Mouse (Mus musculus) midbrain, embryonic 10.5 days (tissue): Measurements from ENCODE around the gene Oxnad1. TPM values are rescaled to one million over a fixed set of nuclear protein-coding genes. Genes with fewer than 3 reads are reported as not detected.

Experiments used
- DNase-seq: peaks from one replicate; pipeline ENCODE4 v3.0.0-alpha.2; 2017; ENCODE audit warnings: low spot score
- H3K27ac ChIP-seq: fragments of 300-500 bp; sonication (generic); replicated peaks from 2 replicates; pipeline ENCODE4 v1.5.1; 2016; ENCODE audit warnings: mild to moderate bottlenecking
- H3K27me3 ChIP-seq: fragments of 300-500 bp; sonication (generic); 2 replicates; pipeline ENCODE4 v1.6.1; 2016; ENCODE audit warnings: low read depth, mild to moderate bottlenecking; ENCODE audit not compliant: poor library complexity, severe bottlenecking
- H3K36me3 ChIP-seq: fragments of 300-500 bp; sonication (generic); 2 replicates; pipeline ENCODE4 v1.6.1; 2016; ENCODE audit warnings: mild to moderate bottlenecking, moderate library complexity
- H3K4me1 ChIP-seq: fragments of 300-500 bp; sonication (generic); 2 replicates; pipeline ENCODE4 v1.6.1; 2016
- H3K4me3 ChIP-seq: fragments of 300-500 bp; sonication (generic); 2 replicates; pipeline ENCODE4 v1.5.1; 2016; ENCODE audit warnings: mild to moderate bottlenecking, moderate library complexity
- H3K9me3 ChIP-seq: fragments of 300-500 bp; sonication (generic); replicated peaks from 2 replicates; pipeline ENCODE4 v1.6.1; 2016; ENCODE audit warnings: mild to moderate bottlenecking
- WGBS: fragments of 180-500 bp; shearing (Covaris S2); methylation state at CpG from one replicate; pipeline ENCODE4 v1.1.7; 2016; 5-methylcytosine and 5-hydroxymethylcytosine counted together
- polyA plus RNA-seq: library from polyadenylated mRNA; unstranded; fragments of >200 nt; fragmentation: Nextera tagmentation; extraction: Ambion mirVana; gene quantifications from 2 replicates; pipeline ENCODE4 v1.2.1, GENCODE M21; 2016

The Oxnad1 gene
- polyA plus RNA-seq, result 19.7 and 26.7 TPM in 2 replicates

DNA sequence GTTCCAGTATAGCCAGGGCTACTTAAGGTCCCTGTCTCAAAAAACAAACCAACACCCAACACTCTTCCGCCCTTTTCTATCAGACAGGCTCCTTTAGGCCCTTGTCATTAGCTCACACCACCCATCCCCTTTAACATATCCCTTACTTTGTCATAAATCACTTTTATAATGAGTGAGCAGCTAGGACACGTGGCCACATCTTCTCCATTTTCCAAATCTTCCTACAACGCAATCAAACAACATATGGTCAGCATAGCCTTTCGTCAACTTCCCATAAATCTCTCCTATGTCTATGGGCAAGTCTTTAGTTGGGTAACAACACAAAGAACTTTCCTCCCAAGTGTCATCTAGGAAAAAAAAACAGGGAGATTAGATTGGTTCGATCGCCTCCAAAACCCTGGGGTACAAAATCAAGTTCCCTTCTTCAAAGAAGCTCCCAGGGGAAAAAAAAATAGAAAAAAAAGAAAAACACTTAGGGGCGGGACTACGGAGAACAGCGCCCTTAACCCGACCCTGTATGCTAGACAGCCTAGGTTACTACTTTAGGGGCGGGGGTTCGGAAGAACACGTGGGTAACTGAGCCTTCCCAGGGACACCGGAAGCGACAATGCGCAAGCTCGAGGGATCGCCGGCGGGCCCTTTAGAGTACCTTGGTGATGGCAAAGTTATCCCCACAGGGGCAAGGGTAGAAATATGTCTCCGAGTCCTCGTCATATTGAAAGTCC lies at the start of gene Oxnad1:
Oxnad1 (plus strand) TSS at position 614 of the 725 bp plus-strand sequence.
- peaks cover 25% of the 10 kb centered on the region for H3K4me1 ChIP-seq
- H3K27ac ChIP-seq, result peak within 1 kb of the TSS; percentile 81
- H3K9me3 ChIP-seq, result no peaks in the 10 kb centered on the region
- peak within 1 kb of the TSS; percentile 68 for H3K4me3 ChIP-seq
- no peaks in the 10 kb centered on the region for H3K27me3 ChIP-seq
- 4% methylated on average over 22 of the region's 22 CpGs for WGBS
- no peak for DNase-seq
- H3K36me3 ChIP-seq, result peaks cover 30% of the 10 kb centered on the region

DNA sequence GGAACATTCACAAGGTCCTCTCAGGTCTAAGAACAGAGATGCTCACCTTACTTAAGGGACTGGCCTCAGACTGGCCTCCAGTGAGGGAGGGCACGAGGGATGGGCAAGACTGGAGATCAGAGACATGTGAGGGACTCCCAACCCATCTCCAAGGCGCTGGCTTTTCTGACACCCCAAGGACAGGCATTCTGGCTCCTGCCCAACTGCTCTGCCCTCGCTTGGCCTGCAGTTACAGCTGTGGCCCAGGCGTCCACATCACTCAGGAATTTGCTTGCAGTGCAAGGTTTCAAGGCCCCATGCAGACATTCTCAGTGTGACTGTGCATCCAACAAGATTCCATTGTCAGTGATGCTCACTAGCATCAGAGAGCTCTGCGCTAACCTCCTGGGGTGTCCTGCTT lies 48.7 kb upstream of the Oxnad1 start:
- 78% methylated on average over 5 of the region's 5 CpGs for WGBS
- no peak overlapping the region for H3K27ac ChIP-seq
- H3K36me3 ChIP-seq, result no peaks in the 10 kb centered on the region
- H3K27me3 ChIP-seq, result no peaks in the 10 kb centered on the region
- no peak for DNase-seq
- no peaks in the 10 kb centered on the region for H3K9me3 ChIP-seq
- H3K4me1 ChIP-seq, result no peaks in the 10 kb centered on the region
- H3K4me3 ChIP-seq, result no peak overlapping the region

DNA sequence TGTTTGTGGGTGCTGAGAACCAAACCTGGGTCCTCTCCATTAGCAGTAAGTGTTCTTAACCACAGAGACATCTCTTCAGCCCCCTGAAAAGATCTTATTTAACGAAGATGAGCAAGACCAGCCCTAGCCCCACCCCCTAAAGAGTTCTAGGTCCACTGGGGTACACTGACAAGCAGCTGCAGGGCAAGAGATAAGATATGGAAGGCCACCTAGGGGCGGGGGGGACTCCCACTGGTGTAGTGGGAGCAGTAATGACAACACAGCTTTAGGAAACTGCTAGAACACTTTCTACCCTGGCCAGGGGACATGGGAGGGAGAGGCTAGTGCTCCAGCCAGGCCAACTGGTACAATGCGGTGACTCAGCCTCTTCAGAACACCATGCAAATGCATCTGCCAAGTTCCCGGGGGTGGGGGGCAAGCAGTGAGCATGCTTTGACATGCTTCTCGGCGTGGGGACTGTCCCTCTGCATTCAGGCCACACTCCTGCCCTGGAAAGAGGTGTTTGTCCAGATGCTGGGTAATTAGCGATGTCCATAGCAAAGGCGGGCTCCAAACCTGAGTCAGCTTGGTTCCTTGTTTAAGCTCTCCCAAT lies 47.4 kb upstream of the Oxnad1 start:
- 85% methylated on average over 8 of the region's 8 CpGs for WGBS
- Histone ChIP-seq H3K9me3 (no peaks in the 10 kb centered on the region), H3K36me3 (no peaks in the 10 kb centered on the region), H3K27me3 (no peaks in the 10 kb centered on the region), H3K27ac (0 out of 2 replicates have a peak overlapping the region, but pooled peaks have one; percentile 0), H3K4me3 (no peak overlapping the region), H3K4me1 (no peaks in the 10 kb centered on the region)
- DNase-seq, result no peak

DNA sequence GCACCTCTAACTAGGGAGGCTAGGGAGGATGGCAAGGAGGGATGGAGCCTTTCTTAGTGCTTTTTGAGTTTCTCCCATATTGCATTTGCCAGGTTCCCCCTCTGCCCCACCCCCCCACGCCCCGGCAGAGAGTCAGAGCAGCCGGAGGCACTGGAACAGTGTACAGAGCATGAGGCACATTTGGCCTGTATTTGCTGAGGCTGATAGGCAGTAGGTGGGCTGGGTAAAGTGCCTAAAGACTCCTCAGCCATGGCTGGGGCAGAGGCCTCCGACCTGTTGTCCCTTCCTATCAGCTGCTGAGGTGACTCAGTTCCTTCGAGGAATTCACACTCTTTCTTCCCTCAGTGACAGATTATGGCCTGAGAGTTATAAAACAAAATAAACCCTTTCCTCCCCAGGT lies 43.1 kb upstream of the Oxnad1 start:
- H3K36me3 ChIP-seq, result no peaks in the 10 kb centered on the region
- no peaks in the 10 kb centered on the region for H3K27me3 ChIP-seq
- DNase-seq, result no peak
- H3K27ac ChIP-seq, result no peak overlapping the region
- no peak overlapping the region for H3K4me3 ChIP-seq
- H3K9me3 ChIP-seq, result no peaks in the 10 kb centered on the region
- H3K4me1 ChIP-seq, result 0 out of 2 replicates have a peak, but pooled peaks cover 2% of the 10 kb centered on the region
- WGBS, result 80% methylated on average over 5 of the region's 5 CpGs

DNA sequence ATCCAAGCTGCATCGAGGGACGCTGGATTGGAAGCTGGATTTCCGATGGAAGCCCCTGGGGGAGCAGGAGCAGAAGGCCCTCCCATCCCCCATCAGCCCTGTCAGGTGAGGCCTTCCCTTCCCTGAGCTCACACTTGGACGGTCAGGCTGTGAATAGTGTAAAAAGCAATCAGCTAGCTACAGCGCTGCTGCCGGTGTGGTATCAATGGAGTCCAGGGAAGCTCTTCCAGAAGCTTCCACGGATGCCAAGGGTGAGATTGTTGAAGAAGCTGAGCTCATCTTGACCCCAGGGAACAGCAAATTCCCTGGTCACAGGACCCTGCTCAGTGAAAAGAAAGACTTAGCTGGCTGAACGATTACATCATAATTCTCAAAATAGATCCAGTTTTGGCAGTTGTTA lies 38.8 kb upstream of the Oxnad1 start:
- Histone ChIP-seq H3K36me3 (no peaks in the 10 kb centered on the region), H3K27ac (0 out of 2 replicates have a peak overlapping the region, but pooled peaks have one; percentile 17), H3K4me1 (0 out of 2 replicates have a peak, but pooled peaks cover 2% of the 10 kb centered on the region), H3K27me3 (no peaks in the 10 kb centered on the region), H3K4me3 (no peak overlapping the region), H3K9me3 (no peaks in the 10 kb centered on the region)
- 86% methylated on average over 8 of the region's 8 CpGs for WGBS
- no peak for DNase-seq

DNA sequence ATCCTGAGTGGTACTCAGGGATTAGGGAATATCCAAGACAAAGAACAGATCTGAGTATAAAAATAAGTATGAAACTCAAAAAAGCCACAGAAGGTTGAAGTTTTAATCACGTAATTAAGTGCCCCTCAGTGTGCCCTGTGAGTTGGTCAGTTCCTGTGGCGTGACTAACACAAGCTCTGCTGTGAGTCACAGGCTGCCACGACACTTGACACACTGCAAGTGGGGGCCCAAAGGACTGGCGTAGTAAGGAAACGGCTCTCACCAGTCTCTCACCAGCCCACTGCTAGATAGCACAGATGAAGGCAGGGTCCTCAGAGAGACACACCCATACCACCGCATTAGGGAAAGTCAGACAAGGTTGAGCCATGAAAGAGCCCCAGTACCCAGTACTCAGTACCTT lies 35.0 kb upstream of the Oxnad1 start:
- DNase-seq, result no peak
- Histone ChIP-seq H3K4me1 (0 out of 2 replicates have a peak, but pooled peaks cover 4% of the 10 kb centered on the region), H3K27ac (no peak overlapping the region), H3K27me3 (no peaks in the 10 kb centered on the region), H3K9me3 (no peaks in the 10 kb centered on the region), H3K36me3 (no peaks in the 10 kb centered on the region), H3K4me3 (no peak overlapping the region)
- WGBS, result 87% methylated on average over 6 of the region's 6 CpGs

DNA sequence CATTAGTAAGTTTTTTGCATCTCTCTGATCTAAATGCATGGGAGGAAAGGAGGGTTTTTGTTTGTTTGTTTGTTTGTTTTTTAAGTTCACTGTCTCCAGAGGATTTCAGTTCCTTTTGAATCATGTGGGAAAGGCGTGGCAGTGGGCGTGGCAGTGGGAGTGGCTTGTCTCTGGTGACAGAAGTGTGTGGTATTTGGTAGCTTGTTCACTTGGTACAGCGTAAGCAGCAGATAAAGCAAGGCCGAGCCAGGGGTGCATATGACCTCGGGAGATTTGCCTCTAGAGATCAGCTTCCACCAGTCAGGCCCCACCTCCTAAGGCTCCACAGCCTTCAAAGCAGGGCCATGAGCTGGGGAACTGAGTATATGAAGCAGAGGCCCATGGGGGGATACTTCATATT lies 31.3 kb upstream of the Oxnad1 start:
- Histone ChIP-seq H3K36me3 (no peaks in the 10 kb centered on the region), H3K27ac (no peak overlapping the region), H3K27me3 (no peaks in the 10 kb centered on the region), H3K9me3 (no peaks in the 10 kb centered on the region), H3K4me1 (0 out of 2 replicates have a peak, but pooled peaks cover 2% of the 10 kb centered on the region), H3K4me3 (no peak overlapping the region)
- no peak for DNase-seq
- 79% methylated on average over 5 of the region's 5 CpGs for WGBS

DNA sequence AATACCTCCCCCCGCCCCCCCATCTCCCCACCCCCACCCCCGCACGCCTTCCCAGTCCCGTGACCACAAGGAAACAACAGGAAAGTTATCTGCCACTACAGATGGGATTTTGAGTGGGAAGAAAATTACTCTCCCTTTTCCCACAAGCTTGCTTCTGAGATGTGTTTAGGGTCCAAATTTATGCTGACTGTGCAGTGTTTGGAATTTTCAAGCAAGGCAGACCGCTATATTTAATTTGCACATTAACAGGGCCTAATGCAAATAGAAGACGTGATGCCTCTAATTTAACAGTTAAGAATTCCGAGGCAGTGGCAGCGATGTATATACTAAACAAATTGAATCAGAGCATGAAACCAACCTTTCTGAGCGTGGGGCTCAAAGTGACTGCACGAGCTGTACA lies 30.4 kb upstream of the Oxnad1 start:
- 75% methylated on average over 10 of the region's 10 CpGs for WGBS
- Histone ChIP-seq H3K27ac (no peak overlapping the region), H3K27me3 (no peaks in the 10 kb centered on the region), H3K9me3 (no peaks in the 10 kb centered on the region), H3K4me1 (0 out of 2 replicates have a peak, but pooled peaks cover 2% of the 10 kb centered on the region), H3K36me3 (no peaks in the 10 kb centered on the region), H3K4me3 (no peak overlapping the region)
- DNase-seq, result no peak

DNA sequence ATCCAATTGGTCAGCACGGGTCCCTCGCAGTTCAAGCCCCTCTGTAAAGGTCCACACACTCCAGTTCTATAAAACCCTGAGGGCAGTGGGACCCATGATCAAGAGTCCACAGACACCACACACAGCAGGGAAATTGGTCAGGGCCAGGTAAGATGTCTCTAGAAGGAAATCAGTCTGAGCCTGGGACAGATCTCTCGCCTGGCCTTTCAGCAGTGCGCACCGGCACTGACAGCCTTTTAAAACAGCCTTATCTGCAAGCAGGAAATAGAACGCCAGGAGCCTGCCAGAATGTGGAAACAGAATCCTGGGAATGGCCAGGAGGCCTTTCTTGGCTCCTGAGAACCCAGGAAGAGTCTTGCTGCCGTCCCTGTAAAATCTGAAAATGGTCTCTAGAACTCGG lies 29.4 kb upstream of the Oxnad1 start:
- H3K27ac ChIP-seq, result no peak overlapping the region
- H3K4me1 ChIP-seq, result 0 out of 2 replicates have a peak, but pooled peaks cover 2% of the 10 kb centered on the region
- no peaks in the 10 kb centered on the region for H3K27me3 ChIP-seq
- no peak overlapping the region for H3K4me3 ChIP-seq
- no peaks in the 10 kb centered on the region for H3K36me3 ChIP-seq
- no peak for DNase-seq
- WGBS, result 86% methylated on average over 8 of the region's 8 CpGs
- no peaks in the 10 kb centered on the region for H3K9me3 ChIP-seq

DNA sequence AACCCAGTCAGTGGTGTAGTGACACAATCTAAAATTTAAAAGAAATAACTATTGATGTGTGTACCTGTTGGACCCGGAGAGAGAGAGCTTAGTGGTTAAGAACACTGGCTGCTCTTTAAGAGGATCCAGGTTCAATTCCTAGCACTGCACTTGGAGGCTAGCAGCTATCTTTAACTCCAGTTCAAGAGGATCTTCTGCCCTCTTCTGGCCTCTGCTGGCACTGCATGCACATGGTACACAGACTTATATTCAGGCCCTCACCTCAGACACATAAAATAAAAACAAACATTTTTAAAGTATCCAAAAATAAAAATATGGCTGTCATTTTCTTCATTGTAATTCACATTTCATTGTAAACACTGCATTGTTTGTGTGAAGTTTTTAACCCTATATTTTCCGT lies 28.5 kb upstream of the Oxnad1 start:
- Histone ChIP-seq H3K27ac (no peak overlapping the region), H3K4me3 (no peak overlapping the region), H3K9me3 (no peaks in the 10 kb centered on the region), H3K27me3 (no peaks in the 10 kb centered on the region), H3K4me1 (0 out of 2 replicates have a peak, but pooled peaks cover 2% of the 10 kb centered on the region), H3K36me3 (no peaks in the 10 kb centered on the region)
- no peak for DNase-seq
- WGBS, result 92% methylated on average over 2 of the region's 2 CpGs

DNA sequence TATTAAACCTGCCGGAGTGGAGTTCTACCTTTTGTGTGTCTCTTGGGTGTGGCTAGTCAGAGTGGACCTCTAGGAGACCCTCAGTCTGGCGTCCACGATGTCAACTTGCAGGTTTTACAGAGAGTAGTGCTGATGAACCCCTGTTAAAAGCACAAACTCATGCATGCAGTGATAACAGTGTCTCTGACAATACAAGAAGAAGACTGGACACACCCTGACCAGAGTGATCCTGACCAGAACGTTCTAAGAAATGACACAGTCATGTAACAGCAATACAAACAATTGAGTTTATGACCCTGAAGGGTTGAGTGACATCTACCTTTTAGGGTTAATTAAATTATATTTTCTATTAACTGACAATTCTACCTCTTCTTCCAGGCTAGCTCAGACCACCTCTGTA lies 27.5 kb upstream of the Oxnad1 start:
- 86% methylated on average over 4 of the region's 4 CpGs for WGBS
- H3K36me3 ChIP-seq, result no peaks in the 10 kb centered on the region
- H3K27me3 ChIP-seq, result no peaks in the 10 kb centered on the region
- 0 out of 2 replicates have a peak, but pooled peaks cover 2% of the 10 kb centered on the region for H3K4me1 ChIP-seq
- no peak for DNase-seq
- no peak overlapping the region for H3K27ac ChIP-seq
- no peaks in the 10 kb centered on the region for H3K9me3 ChIP-seq
- no peak overlapping the region for H3K4me3 ChIP-seq

DNA sequence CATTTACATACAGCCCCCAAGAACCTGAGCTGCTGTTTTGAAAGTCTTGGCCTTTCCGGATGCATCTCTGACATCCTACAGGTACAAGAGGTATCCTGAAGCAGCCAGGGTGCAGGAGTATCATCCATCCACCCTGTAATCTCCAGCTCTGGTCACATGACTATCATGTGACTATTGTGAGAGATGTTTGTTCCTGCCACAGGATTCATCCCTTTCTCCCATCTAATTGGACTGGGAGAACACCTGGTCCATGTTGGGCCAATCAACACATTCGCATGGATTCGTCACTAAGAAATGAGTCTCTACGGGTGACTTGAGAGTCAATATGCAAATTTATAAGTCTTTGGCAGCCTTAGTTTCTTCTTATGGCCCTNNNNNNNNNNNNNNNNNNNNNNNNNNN lies 23.8 kb upstream of the Oxnad1 start:
- Histone ChIP-seq H3K4me1 (no peaks in the 10 kb centered on the region), H3K9me3 (peaks cover 11% of the 10 kb centered on the region; the same call in 1 of the 2 replicates), H3K4me3 (no peak overlapping the region), H3K27ac (no peak overlapping the region), H3K27me3 (no peaks in the 10 kb centered on the region), H3K36me3 (no peaks in the 10 kb centered on the region)
- 86% methylated on average over 4 of the region's 4 CpGs for WGBS
- DNase-seq, result no peak

DNA sequence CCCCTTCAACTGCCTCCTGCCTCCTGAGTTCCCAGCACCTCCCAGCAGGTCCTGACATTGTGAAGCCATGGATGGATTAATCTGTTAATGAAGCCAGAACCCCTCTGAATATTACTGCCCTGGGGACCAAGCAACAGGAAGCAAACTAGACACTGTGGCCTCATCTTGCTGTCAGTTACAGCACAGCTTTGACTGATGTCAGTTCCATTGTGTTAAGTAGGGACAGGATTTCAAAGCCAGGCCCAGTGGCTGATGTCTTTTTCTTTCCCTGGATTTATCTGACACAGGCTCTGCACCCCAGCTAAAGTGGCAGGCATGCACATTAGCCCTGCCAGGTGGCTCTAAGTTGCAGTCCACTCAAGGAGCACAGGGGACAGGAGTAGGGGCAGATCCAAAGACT lies 12.4 kb upstream of the Oxnad1 start:
- no peaks in the 10 kb centered on the region for H3K9me3 ChIP-seq
- H3K4me3 ChIP-seq, result no peak overlapping the region
- no peaks in the 10 kb centered on the region for H3K27me3 ChIP-seq
- peaks cover 11% of the 10 kb centered on the region; the same call in 1 of the 2 replicates for H3K4me1 ChIP-seq
- no peaks in the 10 kb centered on the region for H3K36me3 ChIP-seq
- H3K27ac ChIP-seq, result no peak overlapping the region
- DNase-seq, result no peak
